Mouse (Mus musculus) midbrain, embryonic 11.5 days (tissue): ENCODE measurements at regions not wholly inside any gene's neighbourhood (a gene's known extent, or its start where the extent isn't known, plus 50 kb on each side); places are given as distances from the start of the nearest gene placed in this dataset.

Experiments used
- ATAC-seq: fragments of 200-750 bp; cut with Nextera tagmentation; 2 replicates; pipeline ENCODE4 v1.8.0; 2017; ENCODE audit warnings: moderate TSS enrichment, moderate library complexity; ENCODE audit not compliant: low FRiP score
- DNase-seq: peaks from one replicate; pipeline ENCODE4 v3.0.0; 2015; ENCODE audit warnings: low spot score; ENCODE audit errors: missing footprints
- H3K27ac ChIP-seq: fragments of 300-500 bp; sonication (generic); 2 replicates; pipeline ENCODE4 v1.5.1; 2014; ENCODE audit warnings: low read depth, low read length
- H3K27me3 ChIP-seq: fragments of 300-500 bp; sonication (generic); 2 replicates; pipeline ENCODE4 v1.6.1; 2014; ENCODE audit warnings: mild to moderate bottlenecking, low read length, moderate library complexity, mixed read lengths; ENCODE audit not compliant: control insufficient read depth, insufficient read depth
- H3K36me3 ChIP-seq: fragments of 300-500 bp; sonication (generic); 2 replicates; pipeline ENCODE4 v1.6.1; 2014; ENCODE audit warnings: mild to moderate bottlenecking, low read length, moderate library complexity, mixed read lengths; ENCODE audit not compliant: control insufficient read depth, insufficient read depth
- H3K4me1 ChIP-seq: fragments of 300-500 bp; sonication (generic); 2 replicates; pipeline ENCODE4 v1.6.1; 2014; ENCODE audit warnings: low read length; ENCODE audit not compliant: control insufficient read depth, insufficient read depth
- H3K4me2 ChIP-seq: fragments of 300-500 bp; sonication (generic); 2 replicates; pipeline ENCODE4 v1.6.1; 2014; ENCODE audit warnings: mild to moderate bottlenecking, moderate library complexity
- H3K4me3 ChIP-seq: fragments of 300-500 bp; sonication (generic); 2 replicates; pipeline ENCODE4 v1.5.1; 2014; ENCODE audit warnings: low read depth, low read length
- H3K9ac ChIP-seq: fragments of 300-500 bp; sonication (generic); 2 replicates; pipeline ENCODE4 v1.6.1; 2014; ENCODE audit warnings: low read length
- H3K9me3 ChIP-seq: fragments of 300-500 bp; sonication (generic); 2 replicates; pipeline ENCODE4 v1.6.1; 2016; ENCODE audit warnings: low read length; ENCODE audit not compliant: control insufficient read depth
- WGBS: fragments of 180-500 bp; shearing (Covaris S2); extraction: QIAGEN DNeasy Blood & Tissue Kit; methylation state at CpG from one replicate; pipeline ENCODE4 v1.1.7; 2014; 5-methylcytosine and 5-hydroxymethylcytosine counted together

DNA sequence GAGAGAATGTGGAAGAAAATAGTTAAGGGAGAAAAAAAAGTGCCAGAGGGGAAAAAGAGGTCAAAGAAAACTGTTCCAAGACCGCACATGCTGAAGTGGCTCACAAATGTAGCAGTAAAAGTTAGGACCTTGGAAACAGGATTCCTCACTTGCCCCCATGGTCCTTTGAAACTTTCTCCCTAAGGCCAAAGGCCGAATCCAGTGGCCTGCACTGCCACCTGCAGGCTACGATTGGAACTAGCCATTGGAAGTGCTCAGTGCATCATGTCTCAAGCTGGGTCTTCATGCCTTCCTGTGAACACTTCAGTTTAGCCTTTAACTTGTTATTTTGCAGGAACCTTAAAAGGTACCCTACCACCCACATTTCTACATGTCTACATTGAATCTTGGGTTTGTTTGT lies 56.3 kb upstream of the Mctp2 start:
- no peaks in the 10 kb centered on the region for H3K9me3 ChIP-seq
- H3K27me3 ChIP-seq, result no peaks in the 10 kb centered on the region
- no peaks in the 10 kb centered on the region for H3K4me1 ChIP-seq
- no peak overlapping the region for H3K9ac ChIP-seq
- WGBS, result 23% methylated on average over 3 of the region's 3 CpGs
- DNase-seq (peak; percentile 99), ATAC-seq (no peak)
- no peak overlapping the region for H3K4me2 ChIP-seq
- H3K4me3 ChIP-seq, result no peak overlapping the region
- H3K36me3 ChIP-seq, result no peaks in the 10 kb centered on the region
- no peak overlapping the region for H3K27ac ChIP-seq

DNA sequence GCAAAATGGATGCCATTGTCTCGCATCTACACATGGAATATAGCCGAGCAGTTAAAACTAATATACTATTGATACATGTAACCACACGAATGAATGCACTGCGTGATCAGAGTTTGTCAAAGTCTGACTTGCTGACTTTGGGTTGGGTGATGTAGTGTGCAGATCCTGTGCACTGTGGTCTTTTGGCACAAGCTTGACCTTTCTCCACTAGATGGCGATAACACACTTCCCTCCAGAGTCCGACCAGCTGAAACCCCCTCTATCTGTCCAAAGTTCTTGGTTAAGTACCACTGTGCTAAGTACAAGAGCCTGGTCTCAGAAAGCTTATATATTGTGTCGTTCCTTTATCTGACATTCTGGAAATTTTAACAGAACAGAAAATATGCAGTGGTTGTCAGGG lies 84.9 kb upstream of the Mctp2 start:
- Histone ChIP-seq H3K4me2 (no peak overlapping the region), H3K4me1 (no peaks in the 10 kb centered on the region), H3K4me3 (no peak overlapping the region), H3K9me3 (no peaks in the 10 kb centered on the region), H3K36me3 (no peaks in the 10 kb centered on the region), H3K27me3 (no peaks in the 10 kb centered on the region), H3K27ac (no peak overlapping the region), H3K9ac (no peak overlapping the region)
- WGBS, result 35% methylated on average over 7 of the region's 7 CpGs
- ATAC-seq (0 out of 2 replicates have a peak, but pooled peaks have one; percentile 63), DNase-seq (peak; percentile 90)

DNA sequence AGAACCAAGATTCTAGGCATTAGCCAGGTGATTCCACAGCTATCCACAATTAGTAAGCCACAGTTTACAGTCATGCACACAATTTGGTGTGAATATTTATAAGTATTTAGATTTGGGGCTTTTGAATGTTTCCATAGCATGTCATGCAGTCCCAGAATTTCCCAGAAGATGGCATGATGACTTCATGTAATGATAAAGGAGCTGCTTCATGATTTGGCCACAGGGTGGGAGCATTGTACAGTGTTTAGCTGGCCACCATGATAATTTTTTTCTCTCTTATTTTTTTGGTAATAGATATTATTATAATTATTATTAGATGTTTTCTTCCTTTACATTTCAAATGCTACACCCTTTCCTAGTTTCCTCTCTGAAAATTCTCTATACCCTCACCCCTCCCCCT lies 93.6 kb upstream of the Mctp2 start:
- H3K4me3 ChIP-seq, result no peak overlapping the region
- peak; percentile 95 for DNase-seq
- no peak overlapping the region for H3K27ac ChIP-seq
- H3K9ac ChIP-seq, result no peak overlapping the region
- H3K4me1 ChIP-seq, result no peaks in the 10 kb centered on the region
- peak; percentile 54; the same call in 1 of the 2 replicates for ATAC-seq
- no peaks in the 10 kb centered on the region for H3K9me3 ChIP-seq
- no peak overlapping the region for H3K4me2 ChIP-seq
- no peaks in the 10 kb centered on the region for H3K27me3 ChIP-seq
- no peaks in the 10 kb centered on the region for H3K36me3 ChIP-seq

DNA sequence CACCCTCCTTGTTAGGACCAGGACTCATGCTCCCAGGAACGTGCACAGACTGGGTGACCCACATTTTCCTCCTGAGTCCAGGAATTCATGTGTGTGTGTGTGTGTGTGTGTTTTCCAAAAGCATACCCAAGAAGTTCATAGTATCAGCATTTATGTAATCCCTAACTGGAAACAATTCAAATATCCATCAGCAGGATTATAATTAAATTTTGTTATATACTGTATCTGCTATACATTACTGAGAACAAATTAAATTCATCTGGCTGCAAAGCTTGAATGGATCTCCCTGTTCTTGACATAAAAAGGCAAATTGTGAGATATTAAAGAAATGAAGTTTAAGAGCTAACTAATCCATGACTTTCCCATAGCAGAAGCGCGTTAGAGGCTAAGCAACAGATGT lies 99.7 kb upstream of the Mctp2 start:
- 95% methylated on average over 3 of the region's 3 CpGs for WGBS
- Histone ChIP-seq H3K36me3 (no peaks in the 10 kb centered on the region), H3K9ac (no peak overlapping the region), H3K27me3 (no peaks in the 10 kb centered on the region), H3K27ac (no peak overlapping the region), H3K4me1 (no peaks in the 10 kb centered on the region), H3K4me3 (no peak overlapping the region), H3K4me2 (no peak overlapping the region), H3K9me3 (no peaks in the 10 kb centered on the region)
- ATAC-seq (no peak), DNase-seq (no peak)

DNA sequence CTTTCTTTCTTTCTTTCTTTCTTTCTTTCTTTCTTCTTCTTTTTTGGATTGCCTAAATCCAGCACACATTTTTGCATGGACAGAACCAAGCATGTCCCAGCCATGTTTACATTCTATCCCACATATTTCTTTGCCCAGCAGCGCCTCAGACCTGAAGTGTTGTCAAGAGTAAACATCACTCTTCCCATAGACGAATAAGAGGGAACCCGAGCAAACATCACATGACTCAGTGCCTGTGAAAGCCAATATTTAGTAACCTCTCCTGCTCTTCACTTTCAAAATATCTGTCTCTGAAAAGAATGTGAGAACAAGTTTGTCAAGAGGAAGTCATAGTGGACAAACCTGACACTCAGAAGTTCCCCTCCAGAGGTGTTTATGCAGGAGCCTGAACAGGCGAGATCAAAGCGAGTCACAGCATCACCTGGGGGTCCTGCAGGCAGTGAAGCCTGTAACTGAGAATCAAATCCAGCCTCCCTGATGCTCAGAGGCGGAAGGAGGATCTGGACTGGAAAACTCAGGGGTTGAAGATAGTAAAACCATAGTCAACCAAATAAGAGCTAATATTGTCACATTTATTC lies 102.1 kb upstream of the Mctp2 start:
- WGBS, result 78% methylated on average over 6 of the region's 6 CpGs
- no peak for ATAC-seq

DNA sequence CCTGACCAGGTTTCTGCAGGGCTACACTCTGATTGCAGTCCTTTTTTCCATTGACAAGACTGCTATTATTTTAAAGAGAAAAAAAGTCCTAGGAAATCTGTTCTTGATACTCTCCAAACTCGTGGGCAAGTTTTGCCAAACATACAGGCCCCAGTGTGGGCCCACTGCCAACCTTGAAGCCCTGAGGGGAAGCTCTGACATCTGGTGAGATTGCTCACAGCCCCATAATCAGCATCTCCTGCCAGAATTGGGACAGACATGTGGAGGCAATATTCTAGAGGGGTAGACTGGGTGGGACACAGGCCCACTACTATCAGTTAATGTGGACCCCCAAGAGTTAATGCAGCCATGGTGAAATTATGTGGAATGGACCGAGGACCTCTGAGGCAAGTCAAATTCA lies 132.1 kb upstream of the Mctp2 start:
- no peak overlapping the region for H3K4me3 ChIP-seq
- no peaks in the 10 kb centered on the region for H3K27me3 ChIP-seq
- H3K4me1 ChIP-seq, result no peaks in the 10 kb centered on the region
- H3K4me2 ChIP-seq, result no peak overlapping the region
- no peaks in the 10 kb centered on the region for H3K9me3 ChIP-seq
- H3K9ac ChIP-seq, result no peak overlapping the region
- H3K36me3 ChIP-seq, result no peaks in the 10 kb centered on the region
- no peak overlapping the region for H3K27ac ChIP-seq
- no peak for DNase-seq
- ATAC-seq, result no peak
- 70% methylated on average over 2 of the region's 2 CpGs for WGBS

More for the DNA sequence above, 102.1 kb upstream of the Mctp2 start:
- DNase-seq, result no peak
- H3K27me3 ChIP-seq, result no peaks in the 10 kb centered on the region
- H3K4me2 ChIP-seq, result no peak overlapping the region
- H3K36me3 ChIP-seq, result no peaks in the 10 kb centered on the region
- H3K4me1 ChIP-seq, result no peaks in the 10 kb centered on the region
- no peaks in the 10 kb centered on the region for H3K9me3 ChIP-seq
- no peak overlapping the region for H3K9ac ChIP-seq
- H3K4me3 ChIP-seq, result no peak overlapping the region
- no peak overlapping the region for H3K27ac ChIP-seq

DNA sequence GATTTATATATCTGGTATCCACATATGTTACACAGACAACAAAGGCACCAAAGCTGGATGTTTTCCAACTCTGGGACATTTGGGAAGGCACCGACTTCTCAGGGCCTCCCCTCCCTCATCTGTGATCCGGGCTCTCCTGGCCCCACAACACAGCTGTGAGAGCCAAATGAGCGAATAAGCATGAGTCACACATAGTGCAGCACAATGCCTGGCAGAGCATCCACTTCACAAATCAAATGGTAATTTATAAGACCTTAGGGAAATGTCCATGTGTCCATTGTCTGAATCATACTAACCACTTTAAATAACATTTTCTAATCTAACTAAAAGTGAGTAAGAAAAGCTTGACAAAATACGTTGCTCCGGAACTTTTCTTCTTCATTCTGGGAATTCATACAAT lies 135.6 kb upstream of the Mctp2 start:
- H3K27me3 ChIP-seq, result no peaks in the 10 kb centered on the region
- 92% methylated on average over 5 of the region's 5 CpGs for WGBS
- no peaks in the 10 kb centered on the region for H3K4me1 ChIP-seq
- H3K9ac ChIP-seq, result no peak overlapping the region
- H3K9me3 ChIP-seq, result no peaks in the 10 kb centered on the region
- H3K4me3 ChIP-seq, result no peak overlapping the region
- no peak overlapping the region for H3K4me2 ChIP-seq
- no peak for DNase-seq
- no peaks in the 10 kb centered on the region for H3K36me3 ChIP-seq
- ATAC-seq, result no peak
- H3K27ac ChIP-seq, result no peak overlapping the region

DNA sequence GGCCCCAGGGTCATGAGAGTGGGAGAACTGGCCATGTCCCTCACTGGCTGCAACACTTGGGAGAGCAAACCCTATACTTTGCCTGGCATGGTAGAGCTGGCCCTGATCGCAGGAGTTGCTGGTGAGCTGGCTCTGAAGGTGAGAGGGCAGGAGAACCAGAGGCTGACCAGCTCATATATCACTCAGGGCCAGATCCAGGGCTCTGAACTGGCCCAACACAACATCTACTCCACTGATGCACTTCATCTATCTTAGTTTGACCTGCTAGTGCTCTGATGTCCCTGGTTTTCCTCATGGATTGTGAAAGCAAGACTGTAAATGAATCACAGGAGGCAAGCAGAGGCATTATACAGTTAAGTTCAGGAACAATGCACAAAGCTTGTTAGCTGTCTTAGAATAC lies 137.6 kb upstream of the Mctp2 start:
- no peak overlapping the region for H3K27ac ChIP-seq
- no peak overlapping the region for H3K9ac ChIP-seq
- no peak overlapping the region for H3K4me2 ChIP-seq
- 95% methylated on average over 1 of the region's 1 CpGs for WGBS
- H3K4me3 ChIP-seq, result no peak overlapping the region
- no peaks in the 10 kb centered on the region for H3K4me1 ChIP-seq
- no peaks in the 10 kb centered on the region for H3K27me3 ChIP-seq
- no peaks in the 10 kb centered on the region for H3K9me3 ChIP-seq
- DNase-seq (no peak), ATAC-seq (no peak)
- no peaks in the 10 kb centered on the region for H3K36me3 ChIP-seq

DNA sequence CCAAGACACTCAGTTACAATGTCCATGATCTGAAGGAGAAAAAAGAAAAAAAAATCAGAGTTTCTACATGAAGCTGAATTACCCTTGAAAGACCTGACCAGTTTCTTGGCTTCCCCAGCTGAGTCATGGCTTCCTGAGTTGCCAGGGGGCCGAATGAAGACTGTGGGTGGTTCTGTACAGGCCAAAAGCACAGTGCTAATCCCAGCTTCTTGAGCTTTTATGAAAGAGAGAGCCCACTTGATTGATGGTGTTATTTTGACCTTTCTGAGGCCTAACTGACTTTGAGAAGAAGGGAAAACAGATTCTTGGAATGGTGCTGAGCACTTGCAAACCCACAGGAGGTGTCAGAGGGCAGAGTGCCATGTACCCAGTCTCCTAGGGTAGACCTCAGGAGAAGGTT lies 138.4 kb upstream of the Mctp2 start:
- ATAC-seq (no peak), DNase-seq (no peak)
- Histone ChIP-seq H3K4me1 (no peaks in the 10 kb centered on the region), H3K9me3 (no peaks in the 10 kb centered on the region), H3K9ac (no peak overlapping the region), H3K27ac (no peak overlapping the region), H3K4me2 (no peak overlapping the region), H3K4me3 (no peak overlapping the region), H3K27me3 (no peaks in the 10 kb centered on the region), H3K36me3 (no peaks in the 10 kb centered on the region)
- WGBS, result 67% methylated on average over 1 of the region's 1 CpGs

DNA sequence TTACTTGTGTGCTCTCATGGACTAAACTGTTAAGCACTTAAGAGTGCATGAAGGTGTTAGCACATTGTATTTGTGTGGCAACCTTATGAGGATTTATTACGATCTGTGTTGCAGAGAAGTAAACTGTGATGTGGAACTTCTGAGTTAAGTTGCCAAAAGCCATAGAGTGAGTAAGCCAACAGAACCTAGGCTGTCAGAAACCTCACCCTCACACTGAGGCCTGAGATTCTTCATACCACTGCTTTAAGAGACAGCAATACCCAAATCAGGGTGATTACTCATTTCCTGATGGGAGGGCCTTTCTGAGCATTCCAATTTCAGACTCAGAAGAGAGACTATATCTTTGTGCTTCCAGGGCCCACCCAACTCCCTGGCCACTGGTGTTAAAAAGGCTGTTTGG lies 140.5 kb upstream of the Mctp2 start:
- no peaks in the 10 kb centered on the region for H3K27me3 ChIP-seq
- DNase-seq (no peak), ATAC-seq (no peak)
- no peak overlapping the region for H3K4me2 ChIP-seq
- no peaks in the 10 kb centered on the region for H3K4me1 ChIP-seq
- H3K36me3 ChIP-seq, result no peaks in the 10 kb centered on the region
- WGBS, result 92% methylated on average over 1 of the region's 1 CpGs
- H3K4me3 ChIP-seq, result no peak overlapping the region
- H3K9ac ChIP-seq, result no peak overlapping the region
- no peak overlapping the region for H3K27ac ChIP-seq
- no peaks in the 10 kb centered on the region for H3K9me3 ChIP-seq
